17 mouse cellular contexts compared by ENCODE assay signal in the genomic region with DNA sequence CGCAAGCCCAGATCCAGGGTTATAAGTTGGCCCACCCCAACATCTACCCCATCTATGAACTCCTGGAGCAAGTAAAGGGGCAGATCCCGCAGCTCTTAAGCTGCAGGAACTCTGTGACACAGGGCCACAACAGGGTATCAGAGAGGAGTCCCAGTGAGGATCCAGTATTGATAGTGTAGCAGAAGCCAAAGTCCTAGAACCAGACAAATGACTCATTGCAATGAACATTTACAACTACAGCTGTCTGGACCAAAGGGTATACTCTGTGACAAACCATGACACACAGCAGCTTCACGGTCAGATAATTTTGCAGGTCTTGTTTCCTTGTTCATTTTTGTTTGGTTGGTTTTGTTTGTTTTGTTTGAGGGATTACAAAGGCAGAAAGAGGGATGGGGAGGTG.
"Had no signal": no experiment of that assay in that cellular context is flagged by ENCODE, and none has a peak within 500 bp of the region (broad histone marks: within the 10 kb centered on the region; RNA-seq: fewer than 3 reads in every experiment).

No protein-coding gene starts in this region.

- H3K9me3 ChIP-seq: liver, embryonic 15.5 days; midbrain, embryonic 10.5 days; midbrain, embryonic 12.5 days; neural tube, embryonic 12.5 days; stomach, embryonic 15.5 days had no signal

- H3K4me1 ChIP-seq: liver, embryonic 15.5 days; midbrain, embryonic 12.5 days; neural tube, embryonic 12.5 days; stomach, embryonic 15.5 days had no signal

- H3K27ac ChIP-seq: liver, embryonic 15.5 days; midbrain, embryonic 10.5 days; midbrain, embryonic 12.5 days; neural tube, embryonic 12.5 days; stomach, embryonic 15.5 days; stomach, postnatal 0 days had no signal

- H3K9ac ChIP-seq: liver, embryonic 15.5 days; liver, postnatal 0 days; lung, embryonic 14.5 days; midbrain, embryonic 12.5 days; neural tube, embryonic 12.5 days; stomach, embryonic 15.5 days had no signal

- ATAC-seq: liver, postnatal 0 days; midbrain, embryonic 16.5 days had no signal

- H3K27me3 ChIP-seq: liver, embryonic 15.5 days; neural tube, embryonic 12.5 days; stomach, embryonic 15.5 days had no signal

- H3K4me3 ChIP-seq: liver, embryonic 15.5 days; midbrain, embryonic 10.5 days; midbrain, embryonic 12.5 days; myocyte; neural tube, embryonic 12.5 days; stomach, embryonic 15.5 days had no signal

- DNase-seq: liver, postnatal 0 days; lung, embryonic 14.5 days; lung, postnatal 10 days; lung, postnatal 4 days; midbrain, embryonic 14.5 days; right cerebral cortex, postnatal 14 days; thymus, adult 2 months; thymus, postnatal 25 days; thymus, postnatal 4 days had no signal

- H3K4me2 ChIP-seq: liver, embryonic 15.5 days; lung, embryonic 14.5 days; midbrain, embryonic 12.5 days; neural tube, embryonic 12.5 days; stomach, embryonic 15.5 days had no signal

- H3K36me3 ChIP-seq: liver, embryonic 15.5 days; midbrain, embryonic 10.5 days; midbrain, embryonic 12.5 days; neural tube, embryonic 12.5 days; stomach, embryonic 15.5 days had no signal
